ENCODE assay signal across 15 mouse cellular contexts in the genomic region with DNA sequence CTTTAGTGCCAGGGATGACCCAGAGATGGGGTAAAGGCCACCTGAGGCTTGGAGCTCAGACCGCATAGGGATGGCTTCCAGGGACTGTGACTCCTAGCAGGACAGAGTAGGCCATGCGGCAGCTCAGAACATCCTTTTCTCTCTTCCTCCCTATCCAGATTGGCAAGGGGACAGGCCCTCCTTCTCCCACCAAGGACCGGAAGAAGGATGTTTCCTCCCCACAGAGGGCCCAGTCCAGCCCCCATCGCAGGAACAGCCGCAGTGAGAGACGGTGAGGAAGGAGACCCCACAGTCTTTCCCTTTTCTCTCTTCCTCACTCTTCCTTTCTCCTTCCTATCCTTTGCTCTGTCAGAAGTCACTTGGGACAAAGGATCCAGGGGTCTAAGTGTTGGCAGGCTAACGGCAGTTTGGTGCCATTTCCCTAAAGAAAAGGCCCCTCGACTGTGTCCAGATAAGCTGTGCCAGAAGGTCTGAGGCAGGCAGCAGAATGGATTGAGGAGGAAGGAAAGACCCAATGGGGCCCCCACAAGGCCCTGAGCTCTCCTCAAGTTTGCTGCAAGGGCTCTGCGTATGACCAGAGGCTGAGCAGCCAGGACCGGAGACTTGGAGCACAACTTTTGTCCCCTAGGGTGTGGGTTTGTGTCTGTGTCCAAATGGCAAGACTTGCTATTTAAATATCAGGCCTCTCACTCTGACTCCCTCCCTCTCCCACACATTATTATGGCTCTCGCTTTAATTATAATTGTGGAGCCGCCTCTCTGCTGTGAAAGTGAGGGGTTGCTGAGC. TPM values are rescaled to one million over a fixed set of nuclear protein-coding genes. Genes with fewer than 3 reads are reported as not detected.
DNase-seq lines count a peak whose midpoint lies in the region; ATAC-seq and TF ChIP-seq lines count a peak whose summit lies in the region.
"Had no signal": no experiment of that assay in that cellular context is flagged by ENCODE, and none has a peak within 500 bp of the region (broad histone marks: within the 10 kb centered on the region; RNA-seq: fewer than 3 reads in every experiment).

No protein-coding gene starts in this region.

- TF ChIP-seq POLR2A in cerebellum, adult 2 months (IDR thresholded peaks at IDR 0.05; ENCODE audit: borderline replicate concordance, insufficient read depth, low read length), result no peak

- H3K4me3 ChIP-seq in cerebellum, adult 2 months (replicated peaks; ENCODE audit: insufficient read depth, low read depth, low read length), result no peak overlapping the region
- H3K4me3 ChIP-seq in kidney, postnatal 0 days (replicated peaks; ENCODE audit: low read depth, low read length), result no peak overlapping the region
- H3K4me3 ChIP-seq in midbrain, embryonic 13.5 days (replicated peaks), result no peak overlapping the region
- no peak overlapping the region for H3K4me3 ChIP-seq in midbrain, embryonic 14.5 days (replicated peaks; ENCODE audit: low read depth, low read length)
- H3K4me3 ChIP-seq: midbrain, embryonic 12.5 days had no signal

- H3K36me3 ChIP-seq in kidney, postnatal 0 days (ENCODE audit: insufficient read depth, low read length), result no peaks in the 10 kb centered on the region
- H3K36me3 ChIP-seq in midbrain, embryonic 13.5 days, result peaks cover 94% of the 10 kb centered on the region
- H3K36me3 ChIP-seq in midbrain, embryonic 14.5 days (ENCODE audit: control insufficient read depth, insufficient read depth, low read length), result peaks cover 85% of the 10 kb centered on the region

- no peak overlapping the region for H3K9ac ChIP-seq in kidney, postnatal 0 days (ENCODE audit: low read depth, low read length)
- H3K9ac ChIP-seq in midbrain, embryonic 13.5 days (replicated peaks), result no peak overlapping the region
- H3K9ac ChIP-seq in midbrain, embryonic 14.5 days (replicated peaks; ENCODE audit: low read length), result no peak overlapping the region
- H3K9ac ChIP-seq: midbrain, embryonic 12.5 days had no signal

- peaks cover 39% of the 10 kb centered on the region for H3K4me1 ChIP-seq in cerebellum, adult 2 months (ENCODE audit: control insufficient read depth, insufficient read depth, low read length)
- 0 out of 2 replicates have a peak, but pooled peaks cover 3% of the 10 kb centered on the region for H3K4me1 ChIP-seq in kidney, postnatal 0 days (replicated peaks; ENCODE audit: insufficient read depth, low read length)
- peaks cover 4% of the 10 kb centered on the region; the same call in 1 of the 2 replicates for H3K4me1 ChIP-seq in midbrain, embryonic 13.5 days (replicated peaks)
- no peaks in the 10 kb centered on the region for H3K4me1 ChIP-seq in midbrain, embryonic 14.5 days (ENCODE audit: control insufficient read depth, insufficient read depth, low read length)
- H3K4me1 ChIP-seq: midbrain, embryonic 12.5 days had no signal

- TF ChIP-seq CTCF in cerebellum, adult 2 months (IDR thresholded peaks at IDR 0.05; ENCODE audit: borderline replicate concordance, insufficient read depth, low read depth, low read length), result no peak
- TF ChIP-seq CTCF in kidney, postnatal 0 days (IDR thresholded peaks at IDR 0.05; ENCODE audit: low read depth), result no peak

- H3K27me3 ChIP-seq in cerebellum, adult 2 months (ENCODE audit: control insufficient read depth, insufficient read depth, low read length), result no peaks in the 10 kb centered on the region
- no peaks in the 10 kb centered on the region for H3K27me3 ChIP-seq in kidney, postnatal 0 days (ENCODE audit: insufficient read depth, low read length)
- no peaks in the 10 kb centered on the region for H3K27me3 ChIP-seq in midbrain, embryonic 13.5 days
- H3K27me3 ChIP-seq in midbrain, embryonic 14.5 days (ENCODE audit: control insufficient read depth, insufficient read depth, low read length), result no peaks in the 10 kb centered on the region
- H3K27me3 ChIP-seq: midbrain, embryonic 12.5 days had no signal

- H3K27ac ChIP-seq in cerebellum, adult 2 months (ENCODE audit: insufficient read depth, low read length), result no peak overlapping the region
- peak overlapping the region; percentile 48 for H3K27ac ChIP-seq in kidney, postnatal 0 days
- peak overlapping the region; percentile 39; the same call in 1 of the 2 replicates for H3K27ac ChIP-seq in midbrain, embryonic 13.5 days
- no peak overlapping the region for H3K27ac ChIP-seq in midbrain, embryonic 14.5 days (replicated peaks; ENCODE audit: low read depth, low read length)
- H3K27ac ChIP-seq: midbrain, embryonic 12.5 days had no signal

- 43% methylated on average over 12 of the region's 12 CpGs for whole genome bisulfite sequencing in cerebellum, adult 2 months
- WGBS in kidney, postnatal 0 days, result 67% methylated on average over 12 of the region's 12 CpGs
- WGBS in midbrain, embryonic 13.5 days, result 83% methylated on average over 12 of the region's 12 CpGs
- WGBS in midbrain, embryonic 14.5 days, result 86% methylated on average over 12 of the region's 12 CpGs

- no peak overlapping the region for H3K4me2 ChIP-seq in kidney, postnatal 0 days (ENCODE audit: low read length)
- H3K4me2 ChIP-seq in midbrain, embryonic 13.5 days (replicated peaks), result no peak overlapping the region
- H3K4me2 ChIP-seq in midbrain, embryonic 14.5 days (ENCODE audit: low read length), result no peak overlapping the region
- H3K4me2 ChIP-seq: midbrain, embryonic 12.5 days had no signal

- no peaks in the 10 kb centered on the region for H3K9me3 ChIP-seq in kidney, postnatal 0 days (replicated peaks; ENCODE audit: low read length)
- H3K9me3 ChIP-seq in midbrain, embryonic 13.5 days, result no peaks in the 10 kb centered on the region
- H3K9me3 ChIP-seq in midbrain, embryonic 14.5 days (ENCODE audit: control insufficient read depth, low read length), result no peaks in the 10 kb centered on the region
- H3K9me3 ChIP-seq: midbrain, embryonic 12.5 days had no signal

- DNase-seq in cerebellum, adult 2 months, result peak; percentile 19 to 25
- no peak for DNase-seq in kidney, postnatal 0 days (ENCODE audit: low spot score)
- no peak for DNase-seq in kidney, adult 8-10 months
- DNase-seq in midbrain, embryonic 14.5 days, result no peak
- DNase-seq in thymus, postnatal 36 days, result no peak
- DNase-seq: thymus, adult 18-20 months had no signal

- no peak for ATAC-seq in cerebellum, adult (ENCODE audit: insufficient number of reproducible peaks, low FRiP score, low TSS enrichment)
- ATAC-seq in kidney, postnatal 0 days (replicated peaks; ENCODE audit: low FRiP score, low read depth), result no peak
- no peak for ATAC-seq in midbrain, embryonic 13.5 days
- no peak for ATAC-seq in midbrain, embryonic 14.5 days (ENCODE audit: low FRiP score, low TSS enrichment)
- ATAC-seq in megakaryocyte progenitor cell, adult 5-6 weeks (replicated peaks; ENCODE audit: poor library complexity), result no peak
- ATAC-seq: activated CD4-positive, CD25-positive, alpha-beta regulatory T cell, adult 4 months had no signal

RNA-seq across cellular contexts. Expression of a gene that starts 12.4 kb away (rescaled TPM):
- polyA plus RNA-seq in cerebellum, adult 2 months (2012; rRNA removed), result 23.1 and 24.6 TPM in 2 replicates
- 6.4 and 6.8 TPM in 2 replicates for polyA plus RNA-seq in kidney, postnatal 0 days (2015; fragmentation: Nextera tagmentation; extraction: Ambion mirVana)
- polyA plus RNA-seq in midbrain, embryonic 13.5 days (2015; fragmentation: Nextera tagmentation; extraction: Ambion mirVana), result 31.3 and 40.6 TPM in 2 replicates
- 32.0 and 34.0 TPM in 2 replicates for polyA plus RNA-seq in midbrain, embryonic 14.5 days (2014; fragmentation: Nextera tagmentation; extraction: Ambion mirVana)
- 0.07 and 0.10 TPM in 2 replicates for total RNA-seq in megakaryocyte progenitor cell, adult 5-6 weeks (2015)
- 0.54 and 0.91 TPM in 2 replicates for total RNA-seq in megakaryocyte progenitor cell, adult 5-6 weeks (2017)

RNA-seq across cellular contexts. Expression of a gene that starts 35.4 kb away (rescaled TPM):
- 23.6 and 23.9 TPM in 2 replicates for polyA plus RNA-seq in cerebellum, adult 2 months (2012; rRNA removed)
- 6.2 TPM in 2 replicates for polyA plus RNA-seq in kidney, postnatal 0 days (2015; fragmentation: Nextera tagmentation; extraction: Ambion mirVana)
- polyA plus RNA-seq in midbrain, embryonic 13.5 days (2015; fragmentation: Nextera tagmentation; extraction: Ambion mirVana), result 10.3 and 10.9 TPM in 2 replicates
- 11.3 and 11.5 TPM in 2 replicates for polyA plus RNA-seq in midbrain, embryonic 14.5 days (2014; fragmentation: Nextera tagmentation; extraction: Ambion mirVana)
- total RNA-seq in megakaryocyte progenitor cell, adult 5-6 weeks (2015), result 3.1 TPM in 2 replicates
- total RNA-seq in megakaryocyte progenitor cell, adult 5-6 weeks (2017), result 0.62 and 2.7 TPM in 2 replicates

RNA-seq across cellular contexts. Expression of a gene that starts 43.3 kb away (rescaled TPM):
- polyA plus RNA-seq in cerebellum, adult 2 months (2012; rRNA removed), result not detected in 2 replicates
- not detected in 2 replicates for polyA plus RNA-seq in kidney, postnatal 0 days (2015; fragmentation: Nextera tagmentation; extraction: Ambion mirVana)
- polyA plus RNA-seq in midbrain, embryonic 13.5 days (2015; fragmentation: Nextera tagmentation; extraction: Ambion mirVana), result not detected in 2 replicates
- not detected in 2 replicates for polyA plus RNA-seq in midbrain, embryonic 14.5 days (2014; fragmentation: Nextera tagmentation; extraction: Ambion mirVana)
- total RNA-seq in megakaryocyte progenitor cell, adult 5-6 weeks (2015), result not detected in 2 replicates
- total RNA-seq in megakaryocyte progenitor cell, adult 5-6 weeks (2017), result not detected in 2 replicates
- total RNA-seq: ES-E14; gastrocnemius, postnatal 4 days; left cerebral cortex, postnatal 14 days had no signal
- polyA plus RNA-seq: activated CD4-positive, CD25-positive, alpha-beta regulatory T cell, adult 4 months; forebrain, embryonic 11.5 days; midbrain, embryonic 12.5 days had no signal

Comparison
In these comparisons a context has a peak if more than half of its experiments do, and no peak if none do; other contexts are left out.
1. H3K27ac ChIP-seq: peak in kidney, postnatal 0 days (single experiment) and midbrain, embryonic 13.5 days (single experiment); none in cerebellum, adult 2 months (single experiment) and midbrain, embryonic 14.5 days (single experiment).
2. DNase-seq: peak in cerebellum, adult 2 months (2 of 2); none in kidney, postnatal 0 days (single experiment), kidney, adult 8-10 months (0 of 2), midbrain, embryonic 14.5 days (single experiment) and thymus, postnatal 36 days (0 of 2).